Mouse (Mus musculus): Measurements from ENCODE around the gene Phtf1.

Phtf1 gene

GRCm38 (mm10) chr3:104020101-104020500 lies 52.2 kb downstream of the Phtf1 start:
- WGBS = 85% methylated on average over 12 of the region's 12 CpGs

DNA sequence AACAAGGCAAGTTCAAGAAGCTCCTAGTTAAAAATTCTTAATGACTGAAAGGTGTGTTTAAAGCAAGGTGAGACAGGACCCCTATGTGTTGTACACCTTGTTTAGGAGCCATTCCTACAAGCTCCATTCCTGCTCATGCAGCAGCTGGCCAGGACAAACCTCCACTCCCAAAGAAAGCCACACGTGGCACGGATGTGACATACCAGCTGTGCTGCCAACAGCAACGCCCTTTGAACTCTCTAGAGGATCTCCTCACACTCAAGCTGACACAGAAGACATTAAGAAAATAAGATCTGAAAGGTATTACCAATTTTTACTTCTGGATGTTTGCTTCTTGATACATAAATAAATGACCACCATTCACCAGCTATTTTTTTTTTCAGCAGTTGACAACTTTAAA lies 59.0 kb downstream of the Phtf1 start:
- 65% methylated on average over 3 of the region's 3 CpGs for WGBS

- WGBS = 95% methylated on average over 1 of the region's 1 CpGs
Observed at GRCm38 (mm10) chr3:104032086-104032485, 64.2 kb downstream of the Phtf1 start.

DNA sequence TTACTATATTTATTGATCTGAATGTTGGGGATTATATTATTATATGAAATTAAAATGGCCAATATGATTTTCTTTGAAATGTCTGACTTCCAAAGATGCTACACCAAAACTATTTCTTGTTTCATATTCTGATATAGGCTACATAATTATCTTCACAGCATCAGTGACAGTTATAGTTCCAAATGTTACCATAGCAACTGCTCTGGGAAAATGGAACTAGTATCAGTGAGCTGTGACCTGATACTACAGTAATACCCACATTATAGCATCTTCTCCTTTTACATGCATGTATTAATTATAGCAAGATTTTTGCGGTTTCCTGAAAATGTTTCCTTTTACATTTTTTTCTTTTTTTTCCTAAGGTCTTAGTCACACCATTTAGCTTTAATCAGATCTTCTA lies 64.8 kb downstream of the Phtf1 start:
- WGBS = 64% methylated on average over 1 of the region's 1 CpGs

DNA sequence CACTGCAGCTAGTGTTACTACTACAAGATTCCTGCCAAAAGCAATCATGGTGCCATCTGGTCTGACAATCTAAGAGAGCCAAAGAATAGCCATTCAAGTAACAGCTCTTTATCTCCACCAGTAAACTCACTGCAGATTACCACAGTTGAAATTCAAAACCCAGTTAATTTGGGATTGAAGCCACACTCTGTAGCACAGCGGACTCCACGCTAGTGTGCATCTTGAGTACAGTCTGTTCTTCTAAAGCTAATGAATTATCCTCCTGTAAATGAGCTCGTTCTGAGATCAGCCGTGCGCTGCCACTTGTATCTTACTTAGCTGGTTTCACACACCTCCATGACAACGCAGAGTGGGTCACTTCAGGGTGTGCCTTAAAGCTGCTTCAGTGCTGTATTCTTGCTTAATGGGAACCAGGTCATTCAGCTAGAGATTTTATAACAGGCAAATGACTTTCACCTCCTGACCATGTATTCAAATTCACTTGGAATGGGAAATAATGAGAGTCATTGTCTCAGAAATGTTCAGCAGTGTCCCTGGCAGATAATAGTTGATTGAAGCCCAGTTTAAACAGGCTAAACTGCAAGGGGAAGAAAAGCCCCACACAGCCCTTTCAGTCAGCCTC lies 91.2 kb downstream of the Phtf1 start:
- WGBS = 23% methylated on average over 6 of the region's 6 CpGs

All from cerebral cortex, adult 2 months (tissue).